Comparison of ENCODE assay signal across 12 mouse cellular contexts in genomic region chr19:16876458-16876770, GRCm38 (mm10). TPM values are rescaled to one million over a fixed set of nuclear protein-coding genes. Genes with fewer than 3 reads are reported as not detected.
A peak's percentile ranks its signal among the peaks of the same experiment; 100 is the strongest.
DNase-seq lines count a peak whose midpoint lies in the region; ATAC-seq lines count a peak whose summit lies in the region.
"Had no signal": no experiment of that assay in that cellular context is flagged by ENCODE, and none has a peak within 500 bp of the region (broad histone marks: within the 10 kb centered on the region; RNA-seq: fewer than 3 reads in every experiment).

No protein-coding gene starts in this region.

- 1% methylated on average over 17 of the region's 17 CpGs for WGBS in intestine, embryonic 14.5 days
- 1% methylated on average over 17 of the region's 17 CpGs for WGBS in intestine, embryonic 15.5 days
- WGBS in forebrain, embryonic 16.5 days = under 1% methylated on average over 17 of the region's 17 CpGs
- WGBS in midbrain, embryonic 16.5 days = under 1% methylated on average over 17 of the region's 17 CpGs

- no peaks in the 10 kb centered on the region for H3K9me3 ChIP-seq in intestine, embryonic 14.5 days (ENCODE audit: control insufficient read depth, low read length)
- no peaks in the 10 kb centered on the region for H3K9me3 ChIP-seq in intestine, embryonic 15.5 days
- H3K9me3 ChIP-seq in forebrain, embryonic 16.5 days (ENCODE audit: control insufficient read depth, low read length) = no peaks in the 10 kb centered on the region
- no peaks in the 10 kb centered on the region for H3K9me3 ChIP-seq in midbrain, embryonic 16.5 days (replicated peaks; ENCODE audit: control insufficient read depth, low read length, poor library complexity, severe bottlenecking)
- H3K9me3 ChIP-seq: liver, embryonic 12.5 days had no signal

- peaks cover 11% of the 10 kb centered on the region for H3K4me1 ChIP-seq in intestine, embryonic 14.5 days (replicated peaks; ENCODE audit: control insufficient read depth, insufficient read depth, low read length)
- H3K4me1 ChIP-seq in intestine, embryonic 15.5 days (replicated peaks) = peaks cover 32% of the 10 kb centered on the region
- H3K4me1 ChIP-seq in forebrain, embryonic 16.5 days (replicated peaks; ENCODE audit: control insufficient read depth, insufficient read depth, low read length) = peaks cover 39% of the 10 kb centered on the region
- H3K4me1 ChIP-seq in midbrain, embryonic 16.5 days (ENCODE audit: control insufficient read depth, insufficient read depth, low read length) = peaks cover 21% of the 10 kb centered on the region

- H3K4me2 ChIP-seq in intestine, embryonic 14.5 days (ENCODE audit: low read length) = no peak overlapping the region
- H3K4me2 ChIP-seq in intestine, embryonic 15.5 days (replicated peaks) = no peak overlapping the region
- peak overlapping the region; percentile 6; the same call in 1 of the 2 replicates for H3K4me2 ChIP-seq in forebrain, embryonic 16.5 days (ENCODE audit: low read length)
- H3K4me2 ChIP-seq in midbrain, embryonic 16.5 days (ENCODE audit: low read length) = peak overlapping the region; percentile 7; the same call in 1 of the 2 replicates
- H3K4me2 ChIP-seq: liver, embryonic 12.5 days had no signal

- peak; percentile 70 for DNase-seq in intestine, embryonic 14.5 days (ENCODE audit: low spot score)
- peak; percentile 52 for DNase-seq in embryo, embryonic 11 days
- DNase-seq in frontal cortex, postnatal 14 days (ENCODE audit: low spot score in 2 of 2) = no peak
- no peak for DNase-seq in layer of hippocampus, adult 9-11 months
- DNase-seq in thymus, postnatal 36 days = no peak
- DNase-seq: heart, postnatal 36 days; kidney, postnatal 36 days; thymus, adult 18-20 months had no signal

- no peak overlapping the region for H3K9ac ChIP-seq in intestine, embryonic 14.5 days (ENCODE audit: low read length)
- H3K9ac ChIP-seq in intestine, embryonic 15.5 days = no peak overlapping the region
- H3K9ac ChIP-seq in forebrain, embryonic 16.5 days (replicated peaks; ENCODE audit: low read depth, low read length) = no peak overlapping the region
- no peak overlapping the region for H3K9ac ChIP-seq in midbrain, embryonic 16.5 days (ENCODE audit: low read depth, low read length)
- H3K9ac ChIP-seq: liver, embryonic 12.5 days had no signal

- H3K4me3 ChIP-seq in intestine, embryonic 14.5 days (ENCODE audit: low read depth, low read length) = no peak overlapping the region
- H3K4me3 ChIP-seq in intestine, embryonic 15.5 days (replicated peaks) = no peak overlapping the region
- 0 out of 2 replicates have a peak overlapping the region, but pooled peaks have one; percentile 2 for H3K4me3 ChIP-seq in forebrain, embryonic 16.5 days (replicated peaks; ENCODE audit: low read length)
- H3K4me3 ChIP-seq in midbrain, embryonic 16.5 days (ENCODE audit: low read depth, low read length) = peak overlapping the region; percentile 4; the same call in 1 of the 2 replicates
- H3K4me3 ChIP-seq: liver, embryonic 12.5 days had no signal

- H3K27me3 ChIP-seq in intestine, embryonic 14.5 days (replicated peaks; ENCODE audit: control insufficient read depth, insufficient read depth, low read length) = peaks cover 97% of the 10 kb centered on the region
- peaks cover 86% of the 10 kb centered on the region for H3K27me3 ChIP-seq in intestine, embryonic 15.5 days (replicated peaks)
- peaks cover 54% of the 10 kb centered on the region for H3K27me3 ChIP-seq in forebrain, embryonic 16.5 days (replicated peaks; ENCODE audit: control insufficient read depth, insufficient read depth, low read length)
- peaks cover 40% of the 10 kb centered on the region for H3K27me3 ChIP-seq in midbrain, embryonic 16.5 days (ENCODE audit: control insufficient read depth, insufficient read depth, low read depth, low read length)

- H3K36me3 ChIP-seq in intestine, embryonic 14.5 days (ENCODE audit: control insufficient read depth, insufficient read depth, low read length) = no peaks in the 10 kb centered on the region
- no peaks in the 10 kb centered on the region for H3K36me3 ChIP-seq in intestine, embryonic 15.5 days
- no peaks in the 10 kb centered on the region for H3K36me3 ChIP-seq in forebrain, embryonic 16.5 days (ENCODE audit: control insufficient read depth, insufficient read depth)
- H3K36me3 ChIP-seq in midbrain, embryonic 16.5 days (ENCODE audit: control insufficient read depth, insufficient read depth, low read length) = no peaks in the 10 kb centered on the region
- H3K36me3 ChIP-seq: liver, embryonic 12.5 days had no signal

- no peak for ATAC-seq in intestine, embryonic 14.5 days (replicated peaks; ENCODE audit: low FRiP score, low TSS enrichment, low read depth)
- ATAC-seq in intestine, embryonic 15.5 days = no peak
- no peak for ATAC-seq in forebrain, embryonic 16.5 days
- ATAC-seq in midbrain, embryonic 16.5 days = no peak
- ATAC-seq: liver, embryonic 12.5 days had no signal

- H3K27ac ChIP-seq in intestine, embryonic 14.5 days (ENCODE audit: low read depth) = no peak overlapping the region
- no peak overlapping the region for H3K27ac ChIP-seq in intestine, embryonic 15.5 days
- H3K27ac ChIP-seq in forebrain, embryonic 16.5 days (ENCODE audit: low read length) = no peak overlapping the region
- H3K27ac ChIP-seq in midbrain, embryonic 16.5 days (ENCODE audit: low read length) = no peak overlapping the region
- H3K27ac ChIP-seq: liver, embryonic 12.5 days had no signal

RNA-seq across cellular contexts. Expression of gene Foxb2, which starts 2.8 kb away (rescaled TPM):
- not detected in 2 replicates for polyA plus RNA-seq in intestine, embryonic 14.5 days (2014; fragmentation: Nextera tagmentation; extraction: Ambion mirVana)
- polyA plus RNA-seq in intestine, embryonic 15.5 days (2015; fragmentation: Nextera tagmentation; extraction: Ambion mirVana) = not detected in 2 replicates
- polyA plus RNA-seq in forebrain, embryonic 16.5 days (2015; fragmentation: Nextera tagmentation; extraction: Ambion mirVana) = 0.32 TPM in 1 of 2 replicates, not detected in the other
- polyA plus RNA-seq in midbrain, embryonic 16.5 days (2015; fragmentation: Nextera tagmentation; extraction: Ambion mirVana) = 0.16 and 0.55 TPM in 2 replicates
- polyA plus RNA-seq: liver, embryonic 12.5 days had no signal

Comparison
In these comparisons a context has a peak if more than half of its experiments do, and no peak if none do; other contexts are left out.
1. DNase-seq: peak in intestine, embryonic 14.5 days (single experiment) and embryo, embryonic 11 days (single experiment); none in frontal cortex, postnatal 14 days (0 of 2), layer of hippocampus, adult 9-11 months (single experiment) and thymus, postnatal 36 days (0 of 2).
2. H3K4me2 ChIP-seq: peak in forebrain, embryonic 16.5 days (single experiment) and midbrain, embryonic 16.5 days (single experiment); none in intestine, embryonic 14.5 days (single experiment) and intestine, embryonic 15.5 days (single experiment).
3. H3K4me3 ChIP-seq: peak in forebrain, embryonic 16.5 days (single experiment) and midbrain, embryonic 16.5 days (single experiment); none in intestine, embryonic 14.5 days (single experiment) and intestine, embryonic 15.5 days (single experiment).